Mouse (Mus musculus) kidney, adult 18-20 months (tissue): ENCODE measurements around the gene Gm11437.

ENCODE experiments used
- DNase-seq: peaks from one replicate; pipeline ENCODE4 v3.0.0; 2021

Gm11437 gene

DNA sequence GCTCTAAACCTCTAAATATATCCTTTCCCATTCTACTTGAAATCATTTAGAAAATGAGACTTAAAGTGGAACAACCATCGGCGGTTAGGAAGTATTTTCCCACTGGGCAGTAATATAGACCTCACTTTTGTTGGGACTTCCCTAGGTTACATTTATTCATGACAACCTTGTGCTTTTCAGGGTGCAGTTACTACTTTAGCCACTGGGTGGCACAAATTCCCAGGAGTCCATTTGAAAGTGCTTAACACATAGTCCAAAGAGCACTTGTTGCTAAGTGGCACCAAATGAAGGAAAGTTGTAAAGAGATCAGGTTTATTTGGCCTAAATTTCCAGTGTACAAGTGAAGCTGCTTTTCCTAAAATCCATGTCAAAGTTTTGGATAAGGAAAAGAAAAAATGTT is 25.5 kb downstream of the Gm11437 start:
- DNase-seq: peak; percentile 71

DNA sequence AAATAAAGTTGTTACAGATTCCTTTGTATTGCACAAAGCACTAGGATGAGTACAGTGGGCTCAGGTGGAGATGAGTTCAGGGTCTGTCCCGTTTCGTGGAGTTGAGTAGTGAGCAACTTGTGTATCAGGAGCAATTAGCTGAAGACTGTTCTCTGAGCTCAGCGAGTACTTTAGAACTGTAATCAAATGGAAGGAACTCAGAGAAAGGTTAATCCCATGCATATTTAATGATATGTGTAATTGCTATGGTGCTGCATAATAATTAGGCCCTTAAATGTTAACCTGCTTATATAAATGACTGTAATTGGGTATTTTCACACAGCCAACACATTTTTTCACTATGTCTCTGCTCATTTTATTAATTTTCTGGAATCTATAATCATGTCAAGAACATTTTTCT is 30.8 kb downstream of the Gm11437 start:
- DNase-seq: no peak

DNA sequence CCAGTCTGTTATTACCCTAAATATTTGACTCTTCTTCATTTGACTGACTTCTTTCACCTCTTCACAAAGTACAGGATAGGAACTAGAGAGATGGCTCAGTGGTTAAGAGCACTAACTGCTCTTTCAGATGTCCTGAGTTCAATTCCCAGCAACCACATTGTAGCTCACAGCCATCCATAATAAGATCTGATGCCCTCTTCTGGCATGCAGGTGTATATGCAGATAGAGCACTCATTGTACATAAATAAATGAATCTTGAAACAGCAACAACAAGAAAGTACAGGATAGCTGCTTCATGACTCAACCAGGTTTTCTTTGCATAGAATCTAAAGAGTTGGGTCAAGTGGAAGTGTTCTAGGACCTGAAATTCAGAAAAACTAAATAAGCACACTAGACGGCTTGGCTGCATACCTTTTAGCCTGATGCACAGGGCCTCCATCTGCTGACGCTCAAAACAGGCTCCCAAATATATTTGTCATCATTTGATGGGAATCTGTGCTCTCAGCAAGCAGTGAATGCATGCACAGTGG is 32.9 kb downstream of the Gm11437 start:
- no peak for DNase-seq

DNA sequence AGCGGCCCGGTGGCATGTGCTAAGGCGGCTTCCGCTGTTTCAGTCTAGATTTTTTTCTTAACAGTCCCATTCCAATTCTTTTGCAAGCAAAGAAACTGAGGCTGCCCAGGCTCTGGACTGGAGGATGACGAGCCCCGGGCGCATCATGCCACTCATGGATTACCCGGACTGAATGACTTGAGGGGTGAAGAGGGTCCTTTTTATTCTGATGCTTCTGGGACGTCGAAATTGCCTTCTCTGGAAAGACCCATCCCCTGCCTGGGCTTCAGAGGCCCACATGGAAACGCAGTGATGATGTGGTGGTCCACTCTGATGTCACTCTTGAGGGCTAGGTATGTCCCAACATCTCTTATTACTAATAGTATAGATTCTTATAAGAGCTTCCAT is 37.5 kb downstream of the Gm11437 start:
- DNase-seq: no peak

DNA sequence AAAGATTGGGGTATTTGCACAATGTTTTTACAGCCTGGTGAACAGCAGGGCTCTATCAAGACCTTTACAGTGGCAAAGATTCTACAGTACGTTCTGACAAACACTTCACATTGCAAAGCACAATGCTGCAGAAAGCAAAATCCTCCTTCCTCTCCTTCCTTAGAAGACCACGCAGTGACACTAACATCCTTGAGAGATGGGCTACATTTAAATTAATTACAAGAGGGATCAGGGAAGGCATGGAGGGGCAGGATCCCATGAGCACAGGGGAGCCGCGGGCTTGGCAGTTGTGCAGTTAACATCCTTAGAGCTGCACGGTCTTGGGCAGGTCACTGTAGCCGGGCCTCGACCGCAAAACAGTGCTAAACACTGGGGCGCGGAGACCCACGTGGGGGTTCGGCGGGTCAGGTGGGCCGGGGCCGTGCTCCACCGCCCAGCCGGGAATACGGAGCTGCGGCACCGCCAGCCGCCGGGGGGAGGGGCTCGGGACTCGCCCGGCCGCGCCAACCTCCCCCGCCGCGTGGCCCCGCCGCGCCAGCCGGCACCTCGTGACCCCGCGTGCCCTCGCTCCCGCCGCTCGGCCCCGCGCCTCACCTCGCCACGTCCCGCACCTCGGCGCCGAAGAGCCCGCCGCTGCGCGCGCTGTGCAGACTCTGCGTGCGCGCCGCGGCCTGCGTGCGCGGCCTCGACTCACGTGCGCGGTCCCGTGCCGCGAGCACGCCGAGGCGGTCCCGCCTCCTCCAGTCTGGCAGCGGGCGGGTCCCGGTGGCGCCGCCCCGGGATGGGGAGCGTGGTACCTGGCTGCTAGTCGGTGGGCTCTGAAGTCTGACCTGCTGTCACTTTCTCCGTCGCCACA is 38.1 kb downstream of the Gm11437 start, which contains the start of the genes Tada2a and Acaca:
Gene Tada2a, minus strand, starts transcription at position 658 of the 856 bp plus-strand sequence.
Gene Acaca, plus strand, starts transcription at position 730 of the 856 bp plus-strand sequence.
- DNase-seq: peak; percentile 84

DNA sequence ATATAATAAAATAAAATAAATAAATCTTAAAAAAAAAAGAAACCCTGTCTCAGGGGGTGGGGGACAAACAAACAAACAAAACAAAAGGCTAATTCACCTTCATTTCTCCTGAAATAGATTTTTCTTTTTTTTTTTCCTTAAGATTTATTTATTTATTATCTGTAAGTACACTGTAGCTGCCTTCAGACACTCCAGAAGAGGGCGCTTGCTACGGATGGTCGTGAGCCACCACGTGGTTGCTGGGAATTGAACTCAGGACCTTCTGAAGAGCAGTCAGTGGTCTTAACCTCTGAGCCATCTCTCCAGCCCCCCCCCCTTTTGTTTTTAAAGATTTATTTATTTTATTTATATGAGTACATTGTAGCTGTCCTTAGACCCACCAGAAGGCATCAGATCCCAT is 39.3 kb downstream of the Gm11437 start:
- no peak for DNase-seq

DNA sequence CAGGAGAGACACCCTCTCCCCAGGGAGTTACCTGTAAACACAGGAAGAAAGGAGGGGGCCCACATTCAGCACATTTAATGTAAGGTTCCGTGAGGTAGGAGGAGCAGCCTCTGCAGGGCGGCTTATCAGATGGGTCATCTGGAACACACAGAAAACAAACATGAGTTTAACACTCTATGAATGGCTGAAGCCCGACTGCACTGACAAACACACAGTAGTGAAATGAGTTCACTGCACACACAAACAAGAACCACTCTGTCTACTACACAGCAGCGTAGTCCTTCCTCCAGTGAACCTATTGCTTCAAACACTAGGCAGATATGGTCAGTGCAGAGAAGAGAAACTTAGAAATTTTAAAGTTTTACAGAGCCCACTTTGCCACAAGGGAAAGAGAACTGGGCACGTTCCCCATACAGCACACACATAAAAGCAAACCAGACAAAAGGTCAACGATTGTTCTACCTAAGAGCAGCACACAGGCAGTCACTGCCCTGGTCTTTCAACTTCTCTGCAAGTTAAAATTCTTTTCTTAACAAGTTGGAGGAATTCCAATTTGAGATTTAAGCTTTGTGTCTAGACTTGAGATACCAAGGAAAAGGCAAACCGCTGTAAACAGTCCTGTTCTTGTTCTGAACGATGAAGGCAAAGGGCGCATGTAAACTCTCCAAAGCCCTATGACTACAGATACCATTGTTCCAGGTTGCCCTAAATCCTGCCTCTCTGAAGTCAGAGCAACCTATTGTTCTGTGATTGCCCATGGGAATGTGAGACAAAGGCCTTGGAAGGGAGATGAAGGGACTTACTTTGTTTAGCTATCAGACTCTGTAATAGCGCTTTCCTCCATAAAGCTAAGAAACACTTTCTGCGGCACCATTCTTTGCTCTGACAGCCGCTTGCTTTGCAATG is 46.0 kb downstream of the Gm11437 start:
- DNase-seq: no peak

DNA sequence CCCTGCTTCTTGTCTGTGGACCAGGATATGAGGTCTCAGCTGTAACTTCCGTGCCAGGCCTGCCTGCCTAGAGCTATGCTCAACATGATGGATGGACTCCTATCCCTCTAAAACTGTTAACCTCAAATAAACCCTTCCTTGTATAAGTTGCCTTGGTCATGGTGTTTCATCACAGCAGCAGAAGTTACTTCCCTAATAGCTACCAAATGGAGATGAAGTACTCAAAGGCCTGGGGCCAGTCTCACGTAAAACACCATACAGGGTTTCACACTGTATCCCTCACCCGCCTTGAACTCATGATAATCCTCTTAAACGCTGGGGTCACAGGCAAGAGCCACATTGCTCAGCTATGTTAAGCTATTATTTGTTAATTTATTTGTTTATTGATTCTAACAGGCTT is 49.8 kb downstream of the Gm11437 start:
- no peak for DNase-seq

DNA sequence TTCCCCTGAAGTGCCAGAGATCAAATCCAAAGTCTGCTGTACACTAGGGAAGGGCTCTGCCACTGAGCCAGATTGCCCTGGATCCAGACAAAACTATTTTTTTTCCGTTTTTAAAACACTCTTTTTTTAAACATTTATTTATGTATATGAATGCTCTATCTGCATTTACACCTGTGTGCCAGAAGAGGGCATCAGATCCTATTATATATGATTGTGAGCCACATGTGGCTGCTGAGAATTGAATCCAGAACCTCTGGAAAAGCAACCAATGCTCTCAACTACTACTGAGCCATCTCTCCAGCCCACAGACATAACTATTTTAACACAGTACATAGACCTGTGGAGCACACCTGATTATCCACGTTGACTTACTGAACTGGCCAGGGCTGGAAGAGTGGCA is 51.1 kb downstream of the Gm11437 start:
- no peak for DNase-seq

DNA sequence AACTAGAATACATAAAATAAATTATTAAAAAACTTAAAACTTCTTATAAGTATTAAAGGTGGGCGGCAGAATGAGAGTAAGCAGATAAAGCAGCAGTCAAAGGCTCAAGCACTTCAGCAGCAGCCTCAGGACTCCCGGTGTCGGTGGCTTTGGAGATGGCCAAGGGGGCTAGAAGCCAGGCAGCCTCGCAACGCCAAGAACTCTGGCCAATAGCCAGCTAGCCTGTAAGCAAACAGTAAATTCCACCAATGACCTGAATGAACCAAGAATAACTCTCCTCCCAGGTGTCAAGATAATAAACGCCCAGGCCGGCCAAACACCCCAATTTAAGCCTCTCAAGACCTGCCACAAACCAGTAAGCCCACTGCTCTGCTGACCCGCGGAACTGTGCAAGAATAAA is 51.6 kb downstream of the Gm11437 start:
- no peak for DNase-seq

DNA sequence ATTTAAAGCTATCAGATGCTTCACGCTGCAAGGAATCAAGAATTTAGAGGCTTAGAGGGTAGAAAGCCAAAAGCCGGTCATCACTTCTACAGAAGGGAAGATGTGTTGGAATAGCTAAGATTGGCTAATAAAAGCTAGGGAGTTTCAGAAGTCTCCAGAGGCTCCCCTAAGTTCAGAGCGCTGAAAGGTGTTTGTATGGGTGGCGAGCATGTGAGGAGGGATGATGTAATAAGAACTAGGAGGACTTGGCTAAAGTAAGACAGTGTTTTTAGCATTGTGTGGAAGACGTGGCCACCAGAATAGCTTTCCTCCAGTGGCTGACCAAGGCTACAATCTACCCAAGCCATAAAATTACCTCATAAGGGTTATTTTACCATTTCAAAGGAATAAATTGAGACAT is 53.7 kb downstream of the Gm11437 start:
- no peak for DNase-seq

DNA sequence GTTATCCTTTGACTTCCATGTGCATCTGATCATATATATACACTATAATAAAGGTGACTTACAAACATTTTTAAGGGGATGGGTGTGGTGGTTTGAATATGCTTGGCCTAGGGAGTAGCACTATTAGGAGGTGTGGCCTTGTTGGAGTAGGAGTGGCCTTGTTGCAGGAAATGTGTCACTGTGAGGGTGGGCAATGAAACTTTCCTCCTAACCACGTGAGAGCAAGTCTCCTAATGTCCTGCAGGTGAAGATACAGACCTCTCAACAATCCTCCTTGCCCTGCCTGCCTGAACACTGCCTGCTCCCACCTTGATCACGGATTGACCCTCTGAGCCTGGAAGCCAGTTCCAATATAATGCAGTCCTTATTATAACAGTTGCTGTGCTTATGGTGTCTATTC is 60.1 kb downstream of the Gm11437 start:
- no peak for DNase-seq

DNA sequence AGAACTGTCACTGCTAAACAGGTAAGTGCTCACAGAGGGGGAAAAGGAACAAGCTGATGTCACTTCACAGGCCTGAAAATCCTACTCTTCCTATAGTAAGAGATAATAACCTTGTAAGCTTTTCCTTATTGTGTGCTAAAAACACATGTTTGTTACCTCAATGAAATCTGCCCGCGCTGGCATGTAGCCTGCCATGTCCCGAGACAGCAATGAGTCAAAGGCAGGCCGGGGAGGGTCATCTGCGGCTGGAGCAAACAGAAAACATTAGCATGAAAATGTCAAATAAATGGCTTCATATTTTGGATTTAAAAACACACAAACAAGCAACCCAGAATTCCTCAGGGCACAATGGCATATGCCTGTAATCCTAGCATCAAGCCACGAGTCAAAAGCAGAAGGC is 63.2 kb downstream of the Gm11437 start:
- no peak for DNase-seq

DNA sequence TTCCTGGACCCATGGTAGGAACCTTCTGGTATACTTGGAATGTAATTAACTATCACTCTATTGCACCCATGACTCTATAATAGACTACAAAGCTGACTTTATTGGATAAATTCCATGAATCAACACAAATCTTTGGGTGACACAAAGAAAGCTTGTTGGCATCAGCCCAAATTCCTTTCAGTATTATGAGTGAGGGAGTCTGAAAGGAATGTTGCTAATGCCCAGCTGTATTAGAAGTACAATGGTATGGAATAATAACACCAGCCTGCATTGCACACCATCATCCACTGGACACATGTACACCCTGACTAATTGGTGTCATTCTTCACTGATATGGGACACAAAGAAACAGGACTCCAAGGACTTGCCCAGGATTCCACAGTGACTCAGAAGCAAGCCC is 66.1 kb downstream of the Gm11437 start:
- no peak for DNase-seq
